Mouse (Mus musculus) G1E (cell line): ENCODE measurements around the gene Raver2.

Source experiments
- CTCF ChIP-seq: IDR thresholded peaks from 2 replicates; pipeline ENCODE4 v1.5.1; 2012; ENCODE audit warnings: low read depth, low read length, inconsistent platforms, mixed read lengths
- GATA1 ChIP-seq: IDR thresholded peaks from 2 replicates; pipeline ENCODE4 v1.6.1; 2012; ENCODE audit warnings: borderline replicate concordance, low read length, inconsistent platforms, mixed read lengths
- POLR2AphosphoS5 ChIP-seq: IDR thresholded peaks from 2 replicates; pipeline ENCODE4 v1.6.1; 2012; ENCODE audit warnings: low read depth, low read length, inconsistent platforms; ENCODE audit not compliant: insufficient replicate concordance
- TAL1 ChIP-seq: conservative IDR thresholded peaks from 2 replicates; pipeline ENCODE4 v1.6.1; 2012; ENCODE audit warnings: low read depth, low read length, inconsistent platforms, mixed read lengths

DNA sequence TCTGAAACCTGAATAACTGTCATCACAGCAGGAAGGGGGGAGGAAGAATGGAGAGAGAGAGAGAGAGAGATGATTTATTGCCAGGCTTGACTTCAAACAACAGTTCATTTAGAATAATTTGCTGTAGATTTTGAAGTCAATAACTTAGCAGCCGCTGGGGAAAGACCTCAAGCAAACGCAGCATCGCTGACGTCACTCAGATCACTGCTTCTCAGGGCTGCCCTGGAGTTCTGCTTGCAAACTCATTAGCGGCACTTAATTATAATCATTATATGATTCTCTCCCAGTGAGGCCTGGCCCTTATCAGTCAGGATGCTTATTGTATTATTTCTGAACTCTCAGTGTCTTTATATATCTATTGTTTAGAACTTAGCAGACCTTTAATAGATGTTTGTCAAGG is 2.4 kb upstream of the Raver2 start:
- TF ChIP-seq CTCF (no peak), TAL1 (no peak), POLR2AphosphoS5 (no peak), GATA1 (no peak)
